Mouse (Mus musculus) mouse trophoblast stem cell (cell line): Measurements from ENCODE around the gene Tcte3.
"Not testable (repeated sequence)": the region's sequence is repeated elsewhere in the genome, so short reads cannot be mapped to it uniquely, and the experiment has no call there.

ENCODE experiments used
- in situ Hi-C, 2 experiments: fragments of 300-500 bp; cut with MseI, MboI; formaldehyde crosslinking; loops; 2 replicates in 1 of 2; 3 replicates in 1 of 2; pipeline ENCODE4 v1.15.1; 2025

The Tcte3 gene

DNA sequence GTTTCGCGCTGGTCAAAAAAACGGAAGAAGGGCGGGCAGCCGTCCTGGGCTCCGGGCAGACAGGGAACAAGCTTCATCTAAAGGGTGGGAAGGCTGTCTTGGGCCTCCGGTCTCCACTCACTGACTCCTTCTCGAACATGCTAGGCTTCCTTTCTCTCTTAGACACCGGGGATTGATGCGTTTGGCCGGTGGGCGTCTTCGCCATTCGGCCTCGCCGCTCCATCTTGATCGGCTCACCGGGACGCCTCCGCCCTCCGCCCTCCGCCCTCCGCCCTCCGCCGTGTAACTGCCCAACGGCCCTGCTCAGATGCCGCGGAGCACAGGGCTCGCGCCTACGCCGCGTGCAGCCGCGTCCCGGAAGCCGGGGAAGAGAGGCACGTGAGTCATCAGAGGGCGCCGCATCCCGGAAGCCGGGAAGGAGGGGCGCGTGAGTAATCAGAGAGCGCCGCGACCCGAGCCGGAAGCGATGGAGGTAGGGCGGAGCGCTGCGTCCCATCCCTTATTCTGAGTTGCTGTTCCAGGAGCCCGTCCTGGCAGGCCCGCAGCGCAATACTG lies at the start of gene Tcte3, which contains the start of the genes Ermard and Gm3448:
TSS of gene Tcte3 (minus strand) at position 314 of the 555 bp plus-strand sequence.
TSS of gene Ermard (plus strand) at position 34 of the 555 bp plus-strand sequence.
TSS of gene Gm3448 (minus strand) at position 363 of the 555 bp plus-strand sequence.
- in situ Hi-C loops: not testable (repeated sequence)

GRCm38 (mm10) chr17:15088591-15089001 lies 47.3 kb upstream of the Tcte3 start:
- in situ Hi-C loops: no loop called here

- in situ Hi-C loops: no loop called here
Observed at GRCm38 (mm10) chr17:15088166-15088565, 46.9 kb upstream of the Tcte3 start.

GRCm38 (mm10) chr17:15085006-15085405 lies 43.7 kb upstream of the Tcte3 start:
- in situ Hi-C loops: no loop called here

- in situ Hi-C loops: no loop called here
Observed at GRCm38 (mm10) chr17:15084226-15084848, 43.0 kb upstream of the Tcte3 start.

- in situ Hi-C loops: no loop called here
Observed at GRCm38 (mm10) chr17:15077536-15077935, 36.2 kb upstream of the Tcte3 start.

- in situ Hi-C loops: no loop called here
Observed at GRCm38 (mm10) chr17:15075033-15075432, 33.7 kb upstream of the Tcte3 start.

- in situ Hi-C loops: loop anchor here (25.0 kb wide), 2 partner anchors 315 to 390 kb away; partner anchors contain the start of genes Dll1 (in 2 of the 2) and Fam120b (in 2 of the 2)
Observed at GRCm38 (mm10) chr17:15072211-15072610, 30.9 kb upstream of the Tcte3 start.

DNA sequence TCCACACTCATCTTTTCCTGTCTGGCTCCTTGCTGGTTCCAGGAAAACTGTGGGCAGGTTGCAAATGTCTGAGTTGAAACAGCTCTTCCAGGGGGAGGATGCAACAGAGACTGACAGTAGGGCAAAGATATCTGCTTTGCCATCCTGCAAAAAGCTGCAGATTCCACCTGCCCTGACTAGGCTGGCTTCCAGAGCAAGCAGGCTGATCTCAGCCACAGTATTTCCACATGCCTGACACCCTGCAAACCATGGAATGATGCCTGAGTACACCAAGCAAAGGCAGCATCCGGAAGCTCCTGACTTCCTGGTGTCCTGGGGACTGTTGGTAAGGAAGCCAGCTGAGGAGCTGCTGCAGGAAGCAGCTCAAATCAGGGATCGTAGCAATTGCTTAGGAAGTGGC lies 27.8 kb upstream of the Tcte3 start:
- in situ Hi-C loops: loop anchor here (25.0 kb wide), 2 partner anchors 318 to 393 kb away; partner anchors contain the start of genes Dll1 (in 2 of the 2) and Fam120b (in 2 of the 2)

DNA sequence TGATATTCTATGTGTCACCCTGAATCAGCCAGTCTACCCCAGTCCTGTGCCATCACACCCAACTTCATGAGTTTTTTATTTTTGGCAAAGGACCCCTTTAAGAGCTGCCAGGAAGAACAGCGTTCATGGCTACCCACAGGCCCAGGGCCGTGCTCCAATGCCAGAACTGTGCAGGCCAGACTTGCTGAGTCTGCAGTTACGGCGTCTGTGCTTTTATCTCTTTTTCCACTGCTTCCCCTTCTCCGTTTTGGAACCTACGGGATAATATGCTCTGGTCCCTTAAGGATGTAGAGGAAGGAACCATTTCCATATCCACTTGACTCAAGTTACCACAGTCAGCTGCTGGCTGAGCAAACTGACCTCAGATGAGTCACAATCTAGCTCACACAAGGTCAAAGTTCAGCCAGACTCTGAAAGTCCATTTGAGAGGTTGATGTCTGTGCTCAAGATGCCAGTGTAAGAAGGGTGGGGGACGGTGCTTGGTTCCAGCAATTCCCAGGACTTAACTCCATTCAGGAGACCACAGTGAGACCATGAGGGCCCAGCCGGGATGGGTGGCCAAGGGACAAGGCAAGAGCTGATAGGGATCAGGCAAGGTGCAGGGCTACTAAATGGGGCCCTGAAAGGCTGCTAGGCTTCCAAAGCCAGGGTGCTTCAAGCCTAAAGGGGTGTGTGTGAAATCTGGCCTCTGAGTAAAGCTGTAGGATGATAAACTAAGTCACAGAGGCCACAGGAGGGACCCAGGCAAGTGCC lies 26.9 kb upstream of the Tcte3 start:
- in situ Hi-C loops: loop anchor here (25.0 kb wide), 2 partner anchors 319 to 394 kb away; partner anchors contain the start of genes Dll1 (in 2 of the 2) and Fam120b (in 2 of the 2)

DNA sequence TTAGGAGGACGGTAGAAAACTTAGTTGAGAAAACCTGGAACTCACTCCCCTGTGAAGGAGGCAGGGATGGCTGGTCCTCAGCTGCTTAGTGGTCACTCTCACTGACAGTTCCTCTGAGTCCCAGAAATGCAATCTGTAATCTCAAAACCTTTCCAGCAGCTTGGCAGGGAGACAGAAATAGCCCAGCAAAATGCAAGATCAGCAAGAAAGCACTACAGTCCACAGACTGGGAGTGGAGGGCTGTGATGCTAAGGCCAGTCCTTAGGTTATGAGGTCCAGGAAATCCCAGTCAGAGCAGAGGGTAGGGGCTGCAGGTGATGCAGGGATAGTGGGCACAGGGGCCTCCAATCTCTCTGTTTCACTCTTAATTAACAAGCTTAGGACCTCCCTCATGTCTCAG lies 25.6 kb upstream of the Tcte3 start:
- in situ Hi-C loops: loop anchor here (25.0 kb wide), 2 partner anchors 320 to 395 kb away; partner anchors contain the start of genes Dll1 (in 2 of the 2) and Fam120b (in 2 of the 2)

GRCm38 (mm10) chr17:15066066-15066465 lies 24.8 kb upstream of the Tcte3 start:
- in situ Hi-C loops: loop anchor here (25.0 kb wide), 2 partner anchors 321 to 396 kb away; partner anchors contain the start of genes Dll1 (in 2 of the 2) and Fam120b (in 2 of the 2)

DNA sequence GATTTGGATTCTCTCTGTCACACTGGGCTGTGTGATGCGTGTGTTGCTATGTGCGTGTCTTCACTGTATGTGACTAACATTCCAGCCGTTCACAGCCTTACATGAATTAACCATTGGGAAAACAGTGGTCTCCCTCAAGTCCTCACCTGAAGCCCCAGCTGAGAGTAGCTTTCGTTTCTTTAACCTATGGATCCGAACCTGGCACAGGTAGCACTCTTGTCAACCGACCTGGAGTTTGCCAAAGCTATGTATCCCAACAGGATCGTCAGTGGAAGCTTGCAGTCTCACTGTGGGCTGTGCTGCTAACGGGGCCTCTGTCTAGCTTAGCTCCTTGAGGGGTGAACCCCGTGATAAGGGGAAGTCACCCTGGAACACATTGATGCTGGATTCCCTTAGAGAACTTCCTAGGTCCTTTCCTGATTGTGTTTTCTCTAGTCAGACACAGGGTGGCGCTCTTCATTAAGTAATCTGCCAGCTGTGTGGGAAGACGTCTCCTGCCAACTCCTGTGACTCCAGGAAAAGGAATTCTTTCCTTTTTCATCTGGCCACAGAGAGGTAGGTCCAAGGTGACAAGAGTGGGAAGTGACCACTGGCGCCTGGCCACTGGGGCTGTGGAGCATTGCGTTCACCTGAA lies 24.2 kb upstream of the Tcte3 start:
- in situ Hi-C loops: loop anchor here (25.0 kb wide), 2 partner anchors 322 to 397 kb away; partner anchors contain the start of genes Dll1 (in 2 of the 2) and Fam120b (in 2 of the 2)

DNA sequence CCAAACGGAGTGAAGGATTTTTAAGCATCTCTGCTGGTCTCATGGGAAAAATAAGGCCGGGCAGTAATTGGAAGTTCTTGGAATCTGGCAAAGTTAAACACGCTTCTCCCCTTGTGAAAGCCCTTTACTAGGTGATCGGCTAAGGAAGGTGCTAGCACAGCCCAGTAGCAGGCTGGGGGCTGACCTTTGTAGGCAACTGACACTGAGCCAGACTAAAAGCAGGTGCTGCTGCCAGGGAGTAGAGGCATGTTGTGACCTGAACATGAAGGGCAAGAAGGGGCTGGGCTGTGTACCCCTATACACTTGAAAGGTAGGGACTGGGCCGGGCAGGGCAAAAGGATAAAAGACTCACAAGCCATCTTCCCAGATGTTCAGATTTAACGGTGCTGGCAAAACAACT lies 19.1 kb upstream of the Tcte3 start:
- in situ Hi-C loops: loop anchor here (25.0 kb wide), 2 partner anchors 327 to 402 kb away; partner anchors contain the start of genes Dll1 (in 2 of the 2) and Fam120b (in 2 of the 2)

- in situ Hi-C loops: loop anchor here (25.0 kb wide), 2 partner anchors 328 to 403 kb away; partner anchors contain the start of genes Dll1 (in 2 of the 2) and Fam120b (in 2 of the 2)
Observed at GRCm38 (mm10) chr17:15059646-15060045, 18.4 kb upstream of the Tcte3 start.

- in situ Hi-C loops: loop anchor here (25.0 kb wide), 2 partner anchors 329 to 404 kb away; partner anchors contain the start of genes Dll1 (in 2 of the 2) and Fam120b (in 2 of the 2)
Observed at GRCm38 (mm10) chr17:15058161-15058591, 16.9 kb upstream of the Tcte3 start.

DNA sequence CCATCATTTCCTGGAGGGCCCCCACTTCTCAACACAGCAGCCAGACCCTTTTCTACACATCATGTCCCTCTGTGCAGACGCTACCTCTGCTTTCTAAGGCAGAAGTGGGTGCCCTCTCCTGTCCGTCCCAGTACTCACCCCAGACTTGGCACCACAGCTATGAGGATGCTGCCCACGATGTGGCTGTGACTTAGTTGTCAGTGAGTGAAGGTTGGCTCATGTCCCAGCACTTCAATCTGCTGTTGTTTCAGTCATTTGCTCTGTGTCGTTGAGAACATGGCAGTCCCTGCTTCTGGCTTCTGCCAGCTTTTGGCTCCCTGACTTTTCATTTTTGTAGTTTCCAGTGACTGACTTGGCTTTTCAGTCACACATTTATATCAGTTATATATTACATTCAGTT lies 14.6 kb upstream of the Tcte3 start:
- in situ Hi-C loops: loop anchor here (25.0 kb wide), 2 partner anchors 331 to 406 kb away; partner anchors contain the start of genes Dll1 (in 2 of the 2) and Fam120b (in 2 of the 2)

- in situ Hi-C loops: loop anchor here (25.0 kb wide), 2 partner anchors 333 to 408 kb away; partner anchors contain the start of genes Dll1 (in 2 of the 2) and Fam120b (in 2 of the 2)
Observed at GRCm38 (mm10) chr17:15053829-15054200, 12.5 kb upstream of the Tcte3 start.

- in situ Hi-C loops: loop anchor here (25.0 kb wide), 2 partner anchors 334 to 409 kb away; partner anchors contain the start of genes Dll1 (in 2 of the 2) and Fam120b (in 2 of the 2)
Observed at GRCm38 (mm10) chr17:15053183-15053828, 12.0 kb upstream of the Tcte3 start.

DNA sequence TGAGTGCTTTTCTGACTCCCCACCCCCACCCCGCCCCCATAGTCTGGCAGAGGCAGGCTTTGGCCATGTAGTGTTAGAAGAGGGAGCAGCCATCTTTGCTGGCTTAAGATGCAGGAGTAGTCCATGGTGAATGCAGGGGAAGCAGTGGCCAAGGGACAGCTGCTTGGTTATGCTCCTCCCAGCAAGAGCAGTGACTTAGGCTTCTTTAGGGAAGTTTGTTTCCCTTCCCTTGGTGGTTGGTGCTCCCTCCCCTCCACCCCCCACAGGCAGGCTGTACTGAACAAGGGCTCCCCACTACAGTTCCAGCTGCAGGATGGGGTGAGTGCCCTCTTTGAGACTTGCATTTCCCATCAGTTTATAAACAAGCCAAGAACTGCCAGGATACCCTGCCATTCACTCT lies 11.5 kb upstream of the Tcte3 start:
- in situ Hi-C loops: loop anchor here (25.0 kb wide), 2 partner anchors 335 to 410 kb away; partner anchors contain the start of genes Dll1 (in 2 of the 2) and Fam120b (in 2 of the 2)
